Mouse (Mus musculus) hematopoietic stem cell, adult 5-6 weeks (primary cell): Measurements from ENCODE around the gene Bysl. TPM values are rescaled to one million over a fixed set of nuclear protein-coding genes. Genes with fewer than 3 reads are reported as not detected.

Experiments
- ATAC-seq, 2 experiments: fragments of 125-278 bp in 1 of 2; replicated peaks in 1 of 2; 2 replicates each; pipeline ENCODE4 v1.8.0; 2016 to 2017; ENCODE audit warnings: inconsistent platforms in 2 of 2, mild to moderate bottlenecking in 2 of 2, moderate number of reproducible peaks in 2 of 2, low read depth in 1 of 2, moderate TSS enrichment in 1 of 2; ENCODE audit not compliant: low FRiP score in 2 of 2, poor library complexity in 2 of 2, severe bottlenecking in 2 of 2, insufficient read depth in 1 of 2, low TSS enrichment in 1 of 2
- total RNA-seq: library from RNA; stranded (forward); fragments of 172-1452, 232-1000 nt; gene quantifications from 2 replicates; pipeline ENCODE4 v1.2.3, GENCODE M21; 2017

The Bysl gene
- total RNA-seq, 1 experiment from 2014 or later: 12.1 TPM

- ATAC-seq: no peak
Measured at GRCm38 (mm10) chr17:47568951-47569527, 42.3 kb downstream of the Bysl start.

GRCm38 (mm10) chr17:47568389-47568788 is 42.9 kb downstream of the Bysl start:
- ATAC-seq: no peak

- peak; percentile 63 to 76; a peak in 3 of 4 replicates for ATAC-seq
Measured at GRCm38 (mm10) chr17:47567271-47567670, 44.0 kb downstream of the Bysl start.

- no peak for ATAC-seq
Measured at GRCm38 (mm10) chr17:47566133-47566532, 45.2 kb downstream of the Bysl start.

- no peak for ATAC-seq
Measured at GRCm38 (mm10) chr17:47564612-47565011, 46.7 kb downstream of the Bysl start.

GRCm38 (mm10) chr17:47562875-47563274 is 48.4 kb downstream of the Bysl start:
- no peak for ATAC-seq

- ATAC-seq: no peak
Measured at GRCm38 (mm10) chr17:47559726-47560125, 51.6 kb downstream of the Bysl start.

GRCm38 (mm10) chr17:47557179-47557578 is 54.1 kb downstream of the Bysl start:
- ATAC-seq: no peak

- no peak for ATAC-seq
Measured at GRCm38 (mm10) chr17:47554621-47555020, 56.7 kb downstream of the Bysl start.

GRCm38 (mm10) chr17:47552994-47553393 is 58.3 kb downstream of the Bysl start:
- ATAC-seq: no peak

GRCm38 (mm10) chr17:47551049-47551448 is 60.2 kb downstream of the Bysl start:
- no peak for ATAC-seq

Other genes with a start within 250 kb of the Bysl start
- 46.3 and 61.6 TPM in 2 replicates for gene Mrps10, start 242.6 kb downstream of the Bysl start, total RNA-seq
- gene Guca1b, start 226.1 kb downstream of the Bysl start, total RNA-seq: not detected in 2 replicates
- 2.8 and 3.4 TPM in 2 replicates for gene Guca1a, start 210.9 kb downstream of the Bysl start, total RNA-seq
- gene AI661453, start 174.9 kb downstream of the Bysl start, total RNA-seq: 1.8 and 2.3 TPM in 2 replicates
- 1.9 TPM in 2 replicates for gene 1700001C19Rik, start 174.1 kb downstream of the Bysl start, total RNA-seq
- 55.6 and 73.2 TPM in 2 replicates for gene Taf8, start 109.2 kb downstream of the Bysl start, total RNA-seq
- gene Ccnd3, start 106.4 kb downstream of the Bysl start, total RNA-seq: 58.9 and 80.2 TPM in 2 replicates
- 18.0 and 33.5 TPM in 2 replicates for gene Med20, start 90 bp upstream of the Bysl start, total RNA-seq
- 3.1 and 7.0 TPM in 2 replicates for gene Gm20517, start 97 bp upstream of the Bysl start, total RNA-seq
- gene Usp49, start 19.2 kb upstream of the Bysl start, total RNA-seq: 5.4 and 8.3 TPM in 2 replicates
- 23.4 and 49.8 TPM in 2 replicates for gene Tomm6, start 76.9 kb upstream of the Bysl start, total RNA-seq
- gene Frs3, start 77.5 kb upstream of the Bysl start, total RNA-seq: 1.4 TPM in 2 replicates
- not detected in 2 replicates for gene Gm21981, start 83.0 kb upstream of the Bysl start, total RNA-seq
- 1.0 and 3.7 TPM in 2 replicates for gene Prickle4, start 83.2 kb upstream of the Bysl start, total RNA-seq
- not detected in 2 replicates for gene Pgc, start 115.3 kb upstream of the Bysl start, total RNA-seq
- gene Tfeb, start 125.5 kb upstream of the Bysl start, total RNA-seq: 7.4 and 10.9 TPM in 2 replicates
- 27.1 and 33.8 TPM in 2 replicates for gene Mdfi, start 223.2 kb upstream of the Bysl start, total RNA-seq